Mouse (Mus musculus) right cerebral cortex, postnatal 4 days (tissue): ENCODE measurements at regions not wholly inside any gene's neighbourhood (a gene's known extent, or its start where the extent isn't known, plus 50 kb on each side); places are given as distances from the start of the nearest gene placed in this dataset.
"Not testable (repeated sequence)": the region's sequence is repeated elsewhere in the genome, so short reads cannot be mapped to it uniquely, and the experiment has no call there.

Experiments
- DNase-seq: peaks from one replicate; pipeline ENCODE4 v3.0.0-alpha.2; 2022

GRCm38 (mm10) chr15:93094202-93095135, 180.5 kb downstream of the Gxylt1 start:
- DNase-seq = no peak

DNA sequence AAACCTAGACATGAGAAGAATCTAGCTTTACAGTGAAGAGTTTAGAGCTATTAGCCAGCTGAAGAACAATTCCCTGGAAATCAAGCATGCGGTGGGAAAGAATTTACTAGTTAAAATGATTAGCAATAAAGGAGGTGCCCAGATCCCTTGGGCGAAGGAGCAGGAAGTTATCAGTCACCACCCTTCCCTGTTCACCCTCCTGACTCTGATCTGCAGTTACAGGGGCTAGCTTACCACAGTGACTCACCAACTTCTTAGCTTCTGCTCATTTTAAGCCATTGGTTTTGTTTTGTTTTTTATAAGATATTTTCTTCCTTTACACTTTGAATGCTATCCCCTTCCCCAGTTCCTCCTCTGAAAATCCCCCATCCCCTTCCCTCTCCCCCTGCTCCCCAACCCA, 183.6 kb downstream of the Gxylt1 start:
- no peak for DNase-seq

GRCm38 (mm10) chr15:93089347-93089746, 185.6 kb downstream of the Gxylt1 start:
- DNase-seq = peak; percentile 75

DNA sequence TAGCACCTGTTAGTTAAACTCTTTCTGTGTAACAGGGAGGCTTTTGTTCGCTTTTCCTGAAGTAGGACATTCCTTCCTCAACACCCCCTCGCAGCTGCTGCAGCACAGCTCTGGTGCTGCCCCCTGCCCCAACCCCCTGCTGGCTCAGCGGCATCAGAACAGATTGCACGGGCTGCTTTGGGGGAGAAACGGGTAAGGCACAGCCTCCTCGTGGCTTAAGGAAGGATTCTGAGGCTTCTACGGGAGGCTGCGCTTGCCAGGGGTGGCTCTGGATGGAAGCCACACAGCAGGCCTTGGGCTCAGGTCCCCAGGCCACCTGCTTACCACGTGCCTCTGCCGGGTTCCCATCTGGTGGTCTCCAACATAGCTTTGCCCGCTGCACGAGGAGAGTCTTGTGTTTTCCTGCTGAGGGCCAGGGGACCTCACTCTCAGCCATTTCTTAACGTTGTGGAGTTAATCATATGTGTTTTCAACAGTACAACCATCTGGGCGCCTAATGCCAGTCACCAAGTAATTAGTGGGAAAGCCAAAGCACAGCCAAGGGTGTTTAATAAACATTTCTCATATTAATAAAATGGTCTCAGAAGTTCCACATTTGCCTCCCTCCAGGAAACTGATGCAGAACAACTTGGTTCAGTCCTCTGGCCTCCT, 189.9 kb downstream of the Gxylt1 start:
- DNase-seq = peak; percentile 23

DNA sequence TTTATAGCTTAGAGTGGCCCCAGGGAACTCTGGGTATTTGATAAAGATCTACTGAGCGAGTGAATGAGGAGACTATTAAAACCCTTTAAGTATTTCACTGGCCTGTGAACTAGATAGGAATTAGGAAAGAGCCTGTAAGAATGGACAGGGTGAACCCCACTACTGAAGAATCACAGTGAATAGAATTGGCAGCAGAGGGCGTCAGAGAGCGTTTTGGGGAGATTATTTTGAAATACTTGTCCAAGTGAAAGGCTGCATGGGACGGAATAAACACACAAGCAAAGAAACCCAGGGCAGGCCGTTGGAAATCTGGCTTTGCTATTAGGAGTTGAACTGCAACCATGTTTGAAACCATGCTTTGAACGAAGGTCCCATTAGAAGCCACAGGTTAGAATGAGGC, 200.9 kb downstream of the Gxylt1 start:
- no peak for DNase-seq

- peak; percentile 8 for DNase-seq
Measured at GRCm38 (mm10) chr15:93062213-93063131, 212.5 kb downstream of the Gxylt1 start.

GRCm38 (mm10) chr15:93053471-93053870, 221.5 kb downstream of the Gxylt1 start:
- no peak for DNase-seq

DNA sequence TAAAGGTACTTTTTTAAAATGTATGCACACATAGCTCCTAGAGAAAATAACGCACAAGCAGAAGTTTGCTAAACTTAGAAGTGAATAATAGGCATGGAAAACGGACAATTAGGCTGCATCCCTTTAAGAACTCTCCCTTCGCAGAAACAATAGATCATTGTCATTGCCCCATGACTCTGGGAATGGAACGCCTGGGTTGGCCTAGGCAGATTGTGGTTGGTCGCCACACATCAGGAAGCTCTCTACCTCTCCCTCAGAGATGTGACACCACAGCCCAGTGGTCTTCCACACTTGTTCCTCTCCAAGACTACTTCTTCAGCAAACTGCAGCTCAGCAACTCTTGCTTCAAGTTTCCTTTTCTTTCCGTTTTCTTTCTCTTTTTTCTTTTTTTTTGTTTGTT, 247.8 kb downstream of the Gxylt1 start:
- no peak for DNase-seq

DNA sequence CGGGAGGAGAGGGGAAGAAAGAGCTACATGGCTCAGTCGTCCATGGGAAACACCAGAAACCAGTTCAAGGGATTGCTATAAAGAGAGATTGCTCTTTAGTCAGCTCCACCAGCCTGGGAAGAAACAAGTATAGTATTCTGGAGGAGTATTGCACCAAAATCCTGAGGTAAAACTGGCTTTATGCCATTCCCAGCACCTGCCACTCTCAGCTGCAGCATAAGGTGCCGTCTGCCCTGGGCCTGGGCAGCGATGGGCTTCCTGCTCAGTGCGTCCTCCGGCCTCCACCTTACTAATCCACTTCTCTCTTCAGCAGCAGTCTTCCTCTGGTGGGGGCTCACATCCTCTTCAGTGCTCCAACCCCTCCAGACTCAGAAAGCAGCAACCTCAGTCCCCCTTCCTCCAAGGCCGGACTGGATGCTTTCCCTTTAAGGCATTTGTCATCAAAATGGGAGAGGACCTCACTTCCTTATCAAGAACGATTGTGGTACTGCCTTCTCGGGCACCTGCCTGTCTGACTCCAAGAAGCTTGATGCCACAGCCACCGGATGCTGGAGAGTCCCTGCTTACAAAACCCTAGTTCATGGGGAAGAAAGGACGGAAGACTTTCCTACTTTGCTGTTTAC, 248.4 kb downstream of the Gxylt1 start:
- no peak for DNase-seq

GRCm38 (mm10) chr15:93025791-93026190, 249.2 kb downstream of the Gxylt1 start:
- no peak for DNase-seq

GRCm38 (mm10) chr15:93024171-93024570, 250.8 kb downstream of the Gxylt1 start:
- no peak for DNase-seq

GRCm38 (mm10) chr15:93011166-93011565, 263.8 kb downstream of the Gxylt1 start:
- no peak for DNase-seq

DNA sequence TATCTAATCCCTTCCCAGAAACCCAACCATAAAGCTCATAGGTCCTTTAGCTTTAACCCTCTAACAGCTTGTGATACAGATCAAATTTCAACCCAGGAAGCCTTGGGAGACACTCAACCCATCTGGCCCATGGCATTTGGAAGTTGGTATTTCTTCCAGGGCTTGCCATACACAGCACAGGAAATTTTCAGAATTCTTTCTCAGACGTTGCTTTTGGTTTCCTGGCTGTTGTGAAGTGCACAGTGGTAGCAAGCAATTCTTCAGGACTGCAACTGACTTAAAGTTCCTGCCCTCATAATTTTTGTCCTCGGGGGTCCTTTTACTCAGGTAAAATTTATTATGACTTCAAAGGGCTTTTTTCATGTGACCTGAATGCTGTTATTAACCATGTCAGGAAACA, 264.4 kb downstream of the Gxylt1 start:
- no peak for DNase-seq

GRCm38 (mm10) chr15:93005751-93006231, 269.2 kb downstream of the Gxylt1 start:
- DNase-seq = no peak

GRCm38 (mm10) chr15:93005186-93005585, 269.8 kb downstream of the Gxylt1 start:
- DNase-seq = not testable (repeated sequence)

- DNase-seq = no peak
Measured at GRCm38 (mm10) chr15:93004551-93004950, 270.4 kb downstream of the Gxylt1 start.

DNA sequence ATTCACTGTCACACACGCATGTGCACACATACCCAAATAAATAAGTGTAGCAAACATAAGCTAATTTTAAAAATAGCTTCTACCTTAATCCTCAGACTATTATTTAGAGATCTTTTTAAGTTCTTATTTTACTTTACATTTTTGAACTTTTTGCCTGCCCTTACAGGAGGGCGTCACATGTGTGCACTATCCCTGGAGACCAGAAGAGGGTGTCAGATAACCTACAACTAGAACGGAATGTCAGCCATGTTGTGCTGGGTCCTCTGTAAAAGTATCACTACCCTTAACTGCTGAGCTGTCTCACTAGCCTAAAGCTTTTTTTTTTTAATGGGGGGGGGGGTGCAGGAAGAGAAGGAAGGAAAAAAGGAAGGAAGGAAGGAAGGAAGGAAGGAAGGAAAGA, 271.7 kb downstream of the Gxylt1 start:
- DNase-seq = no peak

DNA sequence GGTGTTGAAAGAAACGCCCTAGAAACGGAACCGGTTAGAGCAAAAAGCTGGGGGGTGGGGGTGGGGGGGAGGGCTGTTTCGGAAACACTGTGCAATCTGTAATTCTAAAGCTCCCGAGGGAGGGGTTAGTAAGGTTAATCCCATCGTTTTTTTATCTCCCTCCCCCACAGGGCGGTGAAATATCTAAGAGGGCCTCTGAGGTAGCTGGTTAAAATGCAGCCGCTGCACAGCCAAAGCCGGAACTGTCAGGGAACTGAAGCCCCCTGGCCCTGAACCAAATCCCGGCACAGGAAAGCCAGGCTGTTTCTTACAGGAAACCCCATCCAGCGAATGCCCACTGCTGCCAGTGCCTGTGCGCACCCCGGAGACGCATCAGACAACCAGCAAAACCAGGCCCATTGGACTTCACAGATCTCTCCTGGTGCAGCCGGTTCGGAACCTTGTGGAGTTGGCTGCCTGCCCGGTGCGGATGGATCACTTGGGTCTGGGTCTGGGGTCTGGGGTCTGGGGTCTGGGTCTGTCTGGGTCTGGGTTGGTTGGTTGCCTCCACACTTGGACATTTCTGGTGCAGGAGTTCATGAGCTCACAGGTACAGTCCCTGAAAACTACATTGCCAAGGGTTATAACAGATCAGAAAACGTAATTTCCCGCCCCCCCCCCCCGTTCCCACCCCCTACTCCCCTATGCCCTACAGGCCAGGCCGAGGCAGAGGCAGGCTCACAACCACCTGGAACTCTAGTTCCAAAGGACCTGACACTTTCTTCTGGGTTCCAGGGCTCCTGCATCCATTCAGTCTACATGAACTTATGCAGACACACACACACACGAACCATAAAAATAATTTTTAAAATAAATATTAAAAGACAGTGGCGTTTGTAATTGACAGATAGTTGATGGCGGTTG, 272.7 kb downstream of the Gxylt1 start:
- peak; percentile 73 for DNase-seq

- DNase-seq = peak; percentile 17
Measured at GRCm38 (mm10) chr15:93001346-93002001, 273.5 kb downstream of the Gxylt1 start.

GRCm38 (mm10) chr15:93000121-93000520, 274.9 kb downstream of the Gxylt1 start:
- DNase-seq = no peak

DNA sequence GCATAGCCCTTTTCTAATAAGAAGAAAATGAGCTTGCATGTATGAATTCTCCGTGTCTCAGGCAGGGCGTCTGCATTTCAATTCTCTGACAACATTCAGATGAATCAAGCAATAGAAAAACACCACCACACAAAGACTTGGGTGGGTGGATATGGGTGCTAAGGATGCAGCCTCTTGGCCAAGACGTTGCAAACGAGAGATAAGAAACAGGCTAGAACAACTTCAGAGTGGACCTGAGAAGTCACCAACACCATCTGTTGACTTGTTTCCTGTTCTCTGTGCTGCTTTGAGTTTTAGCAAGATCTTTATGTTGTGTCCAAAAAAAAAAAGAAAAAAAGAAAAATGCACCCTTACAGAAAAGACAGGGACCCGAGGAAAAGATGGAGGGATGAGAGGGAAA, 277.0 kb downstream of the Gxylt1 start:
- no peak for DNase-seq
